Mouse (Mus musculus) intestine, embryonic 15.5 days (tissue): Measurements from ENCODE around the gene Vmn1r8. TPM values are rescaled to one million over a fixed set of nuclear protein-coding genes. Genes with fewer than 3 reads are reported as not detected.
"Not testable (repeated sequence)": the region's sequence is repeated elsewhere in the genome, so short reads cannot be mapped to it uniquely, and the experiment has no call there.

Experiments used
- ATAC-seq: fragments of 200-750 bp; cut with Nextera tagmentation; 2 replicates; pipeline ENCODE4 v1.8.0; 2017; ENCODE audit warnings: moderate TSS enrichment, moderate library complexity
- H3K27ac ChIP-seq: fragments of 300-500 bp; sonication (generic); 2 replicates; pipeline ENCODE4 v1.5.1; 2015; ENCODE audit warnings: mild to moderate bottlenecking, inconsistent platforms
- H3K27me3 ChIP-seq: fragments of 300-500 bp; sonication (generic); replicated peaks from 2 replicates; pipeline ENCODE4 v1.6.1; 2015; ENCODE audit warnings: inconsistent platforms
- H3K36me3 ChIP-seq: fragments of 300-500 bp; sonication (generic); 2 replicates; pipeline ENCODE4 v1.6.1; 2015; ENCODE audit warnings: inconsistent platforms
- H3K4me1 ChIP-seq: fragments of 300-500 bp; sonication (generic); replicated peaks from 2 replicates; pipeline ENCODE4 v1.6.1; 2015; ENCODE audit warnings: inconsistent platforms
- H3K4me2 ChIP-seq: fragments of 300-500 bp; sonication (generic); replicated peaks from 2 replicates; pipeline ENCODE4 v1.6.1; 2015; ENCODE audit warnings: mild to moderate bottlenecking, inconsistent platforms
- H3K4me3 ChIP-seq: fragments of 300-500 bp; sonication (generic); replicated peaks from 2 replicates; pipeline ENCODE4 v1.5.1; 2015; ENCODE audit warnings: inconsistent platforms
- H3K9ac ChIP-seq: fragments of 300-500 bp; sonication (generic); 2 replicates; pipeline ENCODE4 v1.6.1; 2015; ENCODE audit warnings: inconsistent platforms
- H3K9me3 ChIP-seq: fragments of 300-500 bp; sonication (generic); 2 replicates; pipeline ENCODE4 v1.6.1; 2016; ENCODE audit warnings: inconsistent platforms
- WGBS: fragments of 180-500 bp; shearing (Covaris S2); methylation state at CpG from one replicate; pipeline ENCODE4 v1.1.7; 2015; 5-methylcytosine and 5-hydroxymethylcytosine counted together
- polyA plus RNA-seq: library from polyadenylated mRNA; unstranded; fragments of >200 nt; fragmentation: Nextera tagmentation; extraction: Ambion mirVana; gene quantifications from 2 replicates; pipeline ENCODE4 v1.2.1, GENCODE M21; 2015

Vmn1r8 gene
- not detected in 2 replicates for polyA plus RNA-seq

- no peak within 1 kb of the TSS for H3K9ac ChIP-seq
- H3K36me3 ChIP-seq: no peaks in the 10 kb centered on the region
- H3K4me2 ChIP-seq: no peak within 1 kb of the TSS
- no peak for ATAC-seq
- no peaks in the 10 kb centered on the region for H3K9me3 ChIP-seq
- no peak within 1 kb of the TSS for H3K4me3 ChIP-seq
- no peaks in the 10 kb centered on the region for H3K4me1 ChIP-seq
- no peak within 1 kb of the TSS for H3K27ac ChIP-seq
- H3K27me3 ChIP-seq: no peaks in the 10 kb centered on the region
Observed at GRCm38 (mm10) chr6:57031984-57032383, at the start of gene Vmn1r8. TSS of gene Vmn1r8 (plus strand) at chr6:57032284.

DNA sequence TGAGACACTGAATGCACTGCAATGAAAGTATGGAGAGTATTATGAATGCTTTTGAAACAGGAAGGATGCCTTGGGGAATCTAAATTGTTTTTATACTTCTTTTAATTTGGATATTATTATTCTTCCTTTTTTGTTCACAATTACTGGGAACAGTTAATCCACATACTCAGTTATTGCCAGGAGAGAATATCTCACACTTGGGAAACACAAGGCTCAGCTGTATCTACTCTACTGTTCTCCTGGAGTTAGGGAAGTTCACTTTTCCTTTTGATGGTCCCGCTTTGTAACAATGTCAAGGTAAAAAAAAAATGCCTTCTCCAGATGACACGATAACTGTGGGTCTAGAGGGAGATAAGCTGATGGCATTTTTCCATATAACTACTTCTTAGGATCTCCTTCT is 35.1 kb upstream of the Vmn1r8 start, which contains the start of gene Vmn1r6:
TSS of gene Vmn1r6 (plus strand) at position 301 of the 400 bp plus-strand sequence.
- Histone ChIP-seq H3K27ac (no peak within 1 kb of the TSS), H3K4me2 (no peak within 1 kb of the TSS), H3K4me1 (no peaks in the 10 kb centered on the region), H3K9ac (no peak within 1 kb of the TSS), H3K9me3 (no peaks in the 10 kb centered on the region), H3K4me3 (no peak within 1 kb of the TSS), H3K36me3 (no peaks in the 10 kb centered on the region), H3K27me3 (no peaks in the 10 kb centered on the region)
- WGBS: 83% methylated on average over 2 of the region's 2 CpGs
- ATAC-seq: no peak

DNA sequence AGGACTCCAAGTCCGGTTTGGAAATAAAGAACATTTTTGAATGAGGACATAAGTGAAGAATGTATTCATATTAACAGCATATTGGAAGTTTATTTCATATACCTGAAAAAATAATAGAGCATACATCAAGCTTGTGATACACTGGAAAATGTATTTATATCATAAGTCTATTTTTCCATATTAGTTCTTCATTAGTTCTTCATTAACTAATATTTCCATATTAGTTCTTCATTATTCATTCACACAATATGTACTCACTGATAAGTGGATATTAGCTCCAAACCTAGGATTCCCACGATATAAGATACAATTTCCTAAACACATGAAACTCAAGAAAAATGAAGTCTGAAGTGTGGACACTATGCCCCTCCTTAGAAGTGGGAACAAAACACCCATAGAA is 6.9 kb upstream of the Vmn1r8 start, which contains the start of gene Vmn1r7:
TSS of gene Vmn1r7 (minus strand) at position 101 of the 400 bp plus-strand sequence.
- 87% methylated on average over 2 of the region's 2 CpGs for WGBS
- H3K4me1 ChIP-seq, H3K9ac ChIP-seq, H3K27me3 ChIP-seq, H3K36me3 ChIP-seq, H3K4me2 ChIP-seq, H3K9me3 ChIP-seq, ATAC-seq, H3K27ac ChIP-seq, H3K4me3 ChIP-seq: not testable (repeated sequence)

- Histone ChIP-seq H3K4me1 (no peaks in the 10 kb centered on the region), H3K27ac (no peak overlapping the region), H3K9me3 (no peaks in the 10 kb centered on the region), H3K27me3 (no peaks in the 10 kb centered on the region), H3K4me2 (no peak overlapping the region), H3K36me3 (no peaks in the 10 kb centered on the region), H3K4me3 (no peak overlapping the region), H3K9ac (no peak overlapping the region)
- ATAC-seq: no peak
- 74% methylated on average over 2 of the region's 2 CpGs for WGBS
Observed at GRCm38 (mm10) chr6:57034674-57035073, 2.6 kb downstream of the Vmn1r8 start.

GRCm38 (mm10) chr6:57063730-57064129 is 31.6 kb downstream of the Vmn1r8 start:
- H3K4me2 ChIP-seq: no peak overlapping the region
- no peaks in the 10 kb centered on the region for H3K36me3 ChIP-seq
- ATAC-seq: no peak
- no peaks in the 10 kb centered on the region for H3K27me3 ChIP-seq
- H3K27ac ChIP-seq: no peak overlapping the region
- H3K4me1 ChIP-seq: no peaks in the 10 kb centered on the region
- no peak overlapping the region for H3K4me3 ChIP-seq
- no peaks in the 10 kb centered on the region for H3K9me3 ChIP-seq
- H3K9ac ChIP-seq: no peak overlapping the region

DNA sequence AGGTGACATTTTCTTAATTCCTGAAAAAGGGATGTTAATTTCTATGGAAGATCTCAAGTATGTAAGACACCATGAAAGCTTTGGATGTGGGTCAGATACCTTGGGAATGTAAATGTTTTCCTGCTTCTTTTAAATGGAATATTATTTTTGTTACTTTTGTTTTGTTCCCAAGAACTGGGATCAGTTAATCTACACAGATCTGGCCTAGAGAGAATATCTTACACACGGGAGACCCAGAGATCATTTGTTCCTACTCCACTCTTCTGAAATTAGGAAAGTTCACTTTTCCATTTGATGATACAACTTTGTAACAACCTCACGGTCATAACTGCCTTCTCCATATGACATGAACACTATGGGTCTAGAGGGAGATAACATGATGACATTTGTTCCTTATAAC is 34.4 kb downstream of the Vmn1r8 start, which contains the start of gene Vmn1r9:
TSS of gene Vmn1r9 (plus strand) at position 301 of the 400 bp plus-strand sequence.
- H3K27ac ChIP-seq: no peak within 1 kb of the TSS
- no peak within 1 kb of the TSS for H3K9ac ChIP-seq
- H3K9me3 ChIP-seq: no peaks in the 10 kb centered on the region
- H3K4me3 ChIP-seq: no peak within 1 kb of the TSS
- H3K4me1 ChIP-seq: no peaks in the 10 kb centered on the region
- WGBS: 81% methylated on average over 2 of the region's 2 CpGs
- no peak within 1 kb of the TSS for H3K4me2 ChIP-seq
- no peaks in the 10 kb centered on the region for H3K36me3 ChIP-seq
- H3K27me3 ChIP-seq: no peaks in the 10 kb centered on the region
- no peak for ATAC-seq

Other genes with a start within 250 kb of the Vmn1r8 start
- 20.9 and 23.5 TPM in 2 replicates for gene Kbtbd2, start 234.5 kb upstream of the Vmn1r8 start, polyA plus RNA-seq
- gene Fkbp9, start 200.2 kb upstream of the Vmn1r8 start, polyA plus RNA-seq: 106 and 109 TPM in 2 replicates
- 66.9 and 73.3 TPM in 2 replicates for gene Nt5c3, start 108.4 kb upstream of the Vmn1r8 start, polyA plus RNA-seq
- 0.32 and 0.49 TPM in 2 replicates for gene Vmn1r4, start 108.3 kb upstream of the Vmn1r8 start, polyA plus RNA-seq
- gene Vmn1r5, start 62.0 kb upstream of the Vmn1r8 start, polyA plus RNA-seq: not detected in 2 replicates
- gene Vmn1r6, start 35.0 kb upstream of the Vmn1r8 start, polyA plus RNA-seq: not detected in 2 replicates
- not detected in 2 replicates for gene Vmn1r7, start 7.0 kb upstream of the Vmn1r8 start, polyA plus RNA-seq
- gene Vmn1r9, start 34.5 kb downstream of the Vmn1r8 start, polyA plus RNA-seq: not detected in 2 replicates
- not detected in 2 replicates for gene Vmn1r10, start 77.2 kb downstream of the Vmn1r8 start, polyA plus RNA-seq
- not detected in 2 replicates for gene Vmn1r11, start 101.2 kb downstream of the Vmn1r8 start, polyA plus RNA-seq
- gene Vmn1r12, start 124.6 kb downstream of the Vmn1r8 start, polyA plus RNA-seq: not detected in 2 replicates
- not detected in 2 replicates for gene Vmn1r13, start 171.0 kb downstream of the Vmn1r8 start, polyA plus RNA-seq
- not detected in 2 replicates for gene Vmn1r14, start 199.4 kb downstream of the Vmn1r8 start, polyA plus RNA-seq
- not detected in 2 replicates for gene Vmn1r15, start 225.7 kb downstream of the Vmn1r8 start, polyA plus RNA-seq